Mouse (Mus musculus) spleen, postnatal 0 days (tissue): Measurements from ENCODE around the gene Epx. TPM values are rescaled to one million over a fixed set of nuclear protein-coding genes. Genes with fewer than 3 reads are reported as not detected.

ENCODE experiments used
- polyA plus RNA-seq: library from polyadenylated mRNA; unstranded; fragments of >200 nt; fragmentation: Nextera tagmentation; extraction: Ambion mirVana; gene quantifications from 2 replicates; pipeline ENCODE4 v1.2.1, GENCODE M21; 2015

The Epx gene
- polyA plus RNA-seq = 0.14 and 0.39 TPM in 2 replicates

GRCm38 (mm10) chr11:87875436-87875835, at the start of gene Epx:
Gene Epx (minus strand): TSS chr11:87875536.

GRCm38 (mm10) chr11:87920966-87921365, 45.6 kb upstream of the Epx start, which contains the start of gene Olfr464:
Gene Olfr464 (minus strand): TSS chr11:87920967.

GRCm38 (mm10) chr11:87897287-87897686, 22.0 kb upstream of the Epx start, which contains the start of gene Olfr463:
Gene Olfr463 (minus strand): TSS chr11:87897387.

DNA sequence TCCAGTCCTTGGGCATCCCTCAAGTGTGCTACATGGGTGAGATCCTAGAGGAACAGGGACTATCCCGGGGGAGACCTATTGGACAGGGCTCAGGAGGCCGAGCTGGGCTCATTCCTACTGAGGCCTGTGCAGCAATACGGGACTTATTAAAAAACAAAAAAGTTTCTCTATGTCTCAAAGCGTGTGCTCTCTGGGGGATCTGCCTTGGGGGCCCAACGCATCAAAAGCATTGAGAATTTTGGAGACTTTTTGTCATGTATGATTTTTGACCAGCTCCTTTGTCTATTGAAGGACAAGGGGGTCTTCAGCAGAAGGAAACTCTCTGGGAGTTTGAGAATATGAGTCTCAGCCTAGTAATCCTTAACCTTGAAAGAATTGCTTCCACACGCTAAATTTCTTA, 16.8 kb upstream of the Epx start, which contains the start of gene Olfr462:
Gene Olfr462 (minus strand): TSS at position 101 of the 400 bp plus-strand sequence.

GRCm38 (mm10) chr11:87852690-87853596, 22.4 kb downstream of the Epx start, which contains the start of gene Mks1:
Gene Mks1 (plus strand): TSS chr11:87853215.

DNA sequence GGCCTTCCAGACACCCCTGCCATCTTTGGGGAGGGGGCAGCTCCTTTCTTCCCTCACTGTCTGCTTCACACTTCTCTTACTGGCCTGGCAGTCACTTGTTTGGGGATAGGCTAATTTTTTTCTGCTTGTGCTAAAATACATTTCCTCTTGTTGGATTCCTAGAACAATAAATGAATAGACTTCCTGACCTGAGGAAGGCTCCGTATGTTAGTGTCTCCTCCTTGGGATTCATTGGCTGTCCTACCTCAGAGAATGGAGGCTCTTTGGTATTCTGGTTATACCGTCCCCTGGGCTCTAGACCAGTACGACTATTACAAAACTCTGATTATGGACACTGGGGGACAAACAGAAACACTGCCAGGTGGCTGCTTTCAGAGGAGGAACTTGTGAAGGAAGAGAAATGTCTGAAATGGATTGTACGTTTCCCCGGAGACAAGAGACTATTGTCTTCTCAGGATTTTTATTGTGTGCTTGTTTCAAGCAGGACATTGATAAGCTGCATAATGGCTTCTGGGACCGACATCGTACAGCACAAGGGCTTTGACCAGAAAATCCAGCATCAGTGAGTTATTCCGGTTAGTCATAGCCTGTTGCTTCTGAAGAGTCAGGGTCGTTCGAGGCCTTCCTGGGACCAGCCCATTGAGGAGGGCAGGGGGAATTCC, 47.0 kb downstream of the Epx start, which contains the start of gene Lpo:
Gene Lpo (minus strand): TSS at position 51 of the 662 bp plus-strand sequence.

Other genes with a start within 250 kb of the Epx start
- gene Rnf43, start 212.8 kb downstream of the Epx start, polyA plus RNA-seq = 2.3 and 3.2 TPM in 2 replicates
- gene Supt4a, start 138.0 kb downstream of the Epx start, polyA plus RNA-seq = 228 and 242 TPM in 2 replicates
- gene Tspoap1, start 115.0 kb downstream of the Epx start, polyA plus RNA-seq = 2.9 and 4.3 TPM in 2 replicates
- 390 and 539 TPM in 2 replicates for gene Mpo, start 82.0 kb downstream of the Epx start, polyA plus RNA-seq
- gene Lpo, start 47.2 kb downstream of the Epx start, polyA plus RNA-seq = not detected in 2 replicates
- 2.8 and 3.3 TPM in 2 replicates for gene Mks1, start 22.3 kb downstream of the Epx start, polyA plus RNA-seq
- gene Olfr462, start 16.7 kb upstream of the Epx start, polyA plus RNA-seq = not detected in 2 replicates
- not detected in 2 replicates for gene Olfr463, start 21.9 kb upstream of the Epx start, polyA plus RNA-seq
- gene Olfr464, start 45.4 kb upstream of the Epx start, polyA plus RNA-seq = not detected in 2 replicates
- 9.7 and 10.4 TPM in 2 replicates for gene Dynll2, start 112.0 kb upstream of the Epx start, polyA plus RNA-seq
- gene Srsf1, start 171.8 kb upstream of the Epx start, polyA plus RNA-seq = 145 and 160 TPM in 2 replicates
- 13.4 and 15.1 TPM in 2 replicates for gene Vezf1, start 192.7 kb upstream of the Epx start, polyA plus RNA-seq
- gene Cuedc1, start 222.5 kb upstream of the Epx start, polyA plus RNA-seq = 6.3 and 8.4 TPM in 2 replicates